Mouse (Mus musculus) ES-E14 (cell line): Measurements from ENCODE around the gene Edaradd.

Experiments
- HCFC1 ChIP-seq: IDR thresholded peaks from 2 replicates; pipeline ENCODE4 v1.6.1; 2012; ENCODE audit warnings: low read length, inconsistent platforms, borderline replicate concordance; ENCODE audit not compliant: insufficient read depth
- MAFK ChIP-seq: IDR thresholded peaks from 2 replicates; pipeline ENCODE4 v1.6.1; 2014; ENCODE audit warnings: mild to moderate bottlenecking, low read depth, low read length, inconsistent platforms; ENCODE audit not compliant: insufficient read depth

DNA sequence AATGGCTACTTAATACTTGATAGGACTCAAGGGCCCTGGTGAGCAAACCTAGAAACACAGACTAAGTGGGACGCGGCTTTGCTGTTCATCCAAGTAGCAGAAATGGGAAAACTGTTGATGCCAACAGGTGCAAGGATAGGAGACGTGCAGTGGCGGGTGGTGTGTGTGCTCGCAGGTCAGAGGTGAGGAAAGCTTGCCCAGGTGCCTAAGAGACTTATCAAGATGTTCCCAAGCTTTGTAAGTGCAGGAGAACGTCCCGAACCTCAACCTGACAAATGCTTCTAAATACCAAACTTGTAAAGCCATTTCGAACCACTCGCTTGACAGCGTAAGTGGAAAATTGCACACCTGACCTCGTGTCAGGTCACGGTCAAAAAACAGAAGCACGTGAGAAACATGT is 91.7 kb downstream of the Edaradd start:
- TF ChIP-seq MAFK (no peak), HCFC1 (no peak)
